Mouse (Mus musculus) ovary, postnatal 10 days (tissue): ENCODE measurements around the gene Samhd1.

ENCODE experiments used
- DNase-seq: peaks from one replicate; pipeline ENCODE4 v3.0.0; 2022; ENCODE audit warnings: low spot score

Gene Samhd1

DNA sequence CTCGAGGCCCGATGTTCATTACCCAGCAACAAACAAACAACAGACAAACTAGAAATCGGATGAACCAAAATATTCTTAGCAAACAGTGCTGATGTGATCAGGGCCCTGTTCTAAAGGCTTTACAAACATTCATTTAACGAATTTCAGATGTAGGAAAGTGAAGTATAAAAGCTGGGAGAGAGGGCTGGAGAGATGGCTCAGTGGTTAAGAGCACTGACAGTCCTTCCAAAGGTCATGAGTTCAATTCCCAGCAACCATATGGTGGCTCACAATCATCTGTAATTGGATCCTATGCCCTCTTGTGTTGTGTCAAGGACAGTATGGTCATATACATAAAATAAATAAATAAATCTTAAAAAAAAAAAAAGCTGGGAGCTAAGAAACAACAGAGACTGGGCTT lies 1.1 kb upstream of the Samhd1 start:
- DNase-seq: no peak

DNA sequence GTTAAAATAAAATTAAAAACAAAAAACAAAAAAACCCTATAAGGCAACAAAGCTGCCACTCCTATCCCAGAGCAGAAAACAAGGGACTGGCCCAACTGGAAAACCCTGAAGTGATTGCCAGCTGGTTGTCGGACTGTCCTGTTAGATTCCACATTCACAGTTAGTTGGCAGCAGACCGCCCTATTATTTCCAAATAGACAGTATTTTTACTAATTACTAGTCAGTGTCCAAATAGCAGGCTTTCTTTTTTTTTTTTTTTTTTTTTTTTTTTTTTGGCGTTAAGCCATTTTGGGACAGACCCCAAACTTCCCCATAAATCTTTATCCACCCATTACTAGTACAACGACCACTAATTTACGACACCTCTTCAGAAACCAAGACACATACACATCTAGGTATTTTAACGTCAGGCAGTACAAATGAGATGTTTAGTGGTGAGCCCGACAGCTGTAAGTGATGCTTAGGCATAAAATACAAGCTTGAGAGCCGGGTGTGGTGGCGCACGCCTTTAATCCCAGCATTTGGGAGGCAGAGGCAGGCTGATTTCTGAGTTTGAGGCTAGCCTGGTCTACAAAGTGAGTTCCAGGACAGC lies 560 bp upstream of the Samhd1 start:
- no peak for DNase-seq

DNA sequence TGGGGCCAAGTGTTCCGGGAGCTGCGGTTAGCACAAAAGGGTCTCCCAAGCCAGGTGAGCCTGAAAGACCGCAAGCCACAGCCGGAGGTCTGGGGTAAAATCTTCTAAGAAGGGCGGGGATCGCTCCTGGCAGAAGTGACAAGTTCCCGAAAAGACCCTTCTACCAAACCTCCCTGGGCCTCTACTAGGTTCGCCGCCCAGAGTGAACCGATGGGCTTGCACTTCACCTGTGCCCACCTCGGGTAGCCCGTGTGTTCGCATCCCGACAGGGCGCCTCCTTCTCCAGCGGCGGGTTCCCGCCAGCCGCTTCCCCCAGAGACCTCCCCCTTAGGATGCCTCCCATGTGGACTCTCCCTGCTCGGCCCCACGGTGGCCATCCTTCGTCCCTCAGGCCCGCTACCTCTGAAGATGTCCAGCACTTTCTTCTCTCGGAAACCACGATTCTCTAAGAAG lies 560 bp downstream of the Samhd1 start:
- DNase-seq: no peak

DNA sequence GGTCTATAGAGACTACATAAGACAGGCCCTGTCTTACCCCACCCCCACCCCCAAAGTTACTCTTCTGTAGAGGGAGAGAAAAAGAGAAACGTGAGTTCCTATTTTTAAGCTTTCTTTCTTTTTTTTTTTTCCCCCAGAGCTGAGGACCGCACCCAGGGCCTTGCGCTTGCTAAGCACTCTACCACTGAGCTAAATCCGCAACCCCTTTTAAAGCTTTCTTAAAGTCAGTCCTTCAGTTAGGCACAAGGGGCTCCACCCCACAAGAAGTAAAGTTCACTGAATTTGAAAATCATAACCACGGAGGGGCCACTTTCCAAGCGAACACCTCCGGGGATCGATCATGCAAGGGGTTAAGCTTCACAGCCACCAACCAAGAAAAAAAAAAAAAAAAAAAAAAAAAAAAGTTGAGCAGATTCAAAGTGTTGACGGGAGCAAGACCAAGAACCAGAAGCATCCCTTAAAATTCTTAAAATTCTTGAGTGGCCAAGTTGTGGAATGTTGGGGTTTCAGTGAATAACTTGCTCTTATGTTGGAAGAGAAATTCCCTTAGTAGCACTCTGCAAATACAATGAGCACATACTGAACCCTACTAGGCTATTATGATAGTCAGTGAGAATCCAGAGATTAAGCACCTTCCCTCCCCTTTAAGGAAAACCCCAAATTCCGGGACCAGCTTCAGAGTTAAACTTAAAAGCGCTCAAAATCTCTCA lies 1.1 kb downstream of the Samhd1 start:
- no peak for DNase-seq

DNA sequence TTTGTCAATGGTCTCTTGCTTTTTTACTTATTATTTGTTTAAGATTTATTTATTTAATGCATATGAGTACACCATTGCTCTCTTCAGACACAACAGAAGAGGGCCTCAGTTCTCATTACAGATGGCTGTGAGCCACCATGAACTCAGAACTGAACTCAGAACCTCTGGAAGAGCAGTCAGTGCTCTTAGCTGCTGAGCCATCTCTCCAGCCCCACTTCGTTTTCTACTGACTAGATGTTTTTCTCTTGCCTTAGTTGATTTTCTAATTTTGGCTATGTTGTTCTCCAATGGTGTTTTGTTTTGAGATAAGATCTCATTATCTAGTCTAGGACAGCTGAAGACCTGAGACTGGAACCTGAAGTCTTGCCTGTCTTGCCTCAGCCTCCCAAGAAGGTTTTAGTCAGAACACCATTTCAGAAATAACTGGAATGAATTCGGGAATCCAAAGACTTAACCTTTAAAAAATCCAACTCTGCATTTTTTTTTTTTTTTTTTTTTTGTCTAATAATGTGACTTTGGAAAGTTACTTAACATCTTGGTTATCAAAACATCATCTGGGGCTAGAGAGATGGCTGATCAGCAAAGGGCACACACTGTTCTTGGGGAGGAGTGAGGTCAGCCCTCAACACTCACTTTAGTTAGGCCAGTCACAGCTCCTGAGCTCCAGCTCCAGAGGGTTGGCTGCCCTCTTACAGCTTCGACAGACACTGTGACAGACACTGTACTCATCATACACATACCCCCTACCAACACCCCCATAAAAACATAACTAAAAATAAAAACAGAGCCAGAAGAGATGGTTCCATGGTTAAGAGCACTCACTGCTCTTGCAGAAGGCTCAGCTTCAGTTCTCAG lies 2.2 kb downstream of the Samhd1 start:
- no peak for DNase-seq

DNA sequence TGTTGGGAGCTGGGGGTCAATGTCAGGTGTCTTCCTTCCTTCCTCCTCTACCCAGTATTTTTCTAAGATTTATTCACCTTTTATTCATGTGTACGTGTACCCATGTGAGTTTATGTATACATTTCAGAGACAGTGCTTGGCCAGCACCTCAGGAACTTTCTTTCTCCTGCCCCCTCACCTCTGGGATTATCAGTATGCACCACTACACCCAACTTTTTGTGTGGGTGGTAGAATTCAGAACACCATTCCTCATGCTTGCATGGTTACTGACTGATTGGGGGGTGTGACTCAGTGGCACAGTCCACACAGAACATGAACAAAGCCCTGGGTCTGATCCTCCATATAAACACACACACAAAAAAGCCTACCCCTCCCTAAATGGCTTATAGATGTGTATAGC lies 3.0 kb downstream of the Samhd1 start:
- no peak for DNase-seq

DNA sequence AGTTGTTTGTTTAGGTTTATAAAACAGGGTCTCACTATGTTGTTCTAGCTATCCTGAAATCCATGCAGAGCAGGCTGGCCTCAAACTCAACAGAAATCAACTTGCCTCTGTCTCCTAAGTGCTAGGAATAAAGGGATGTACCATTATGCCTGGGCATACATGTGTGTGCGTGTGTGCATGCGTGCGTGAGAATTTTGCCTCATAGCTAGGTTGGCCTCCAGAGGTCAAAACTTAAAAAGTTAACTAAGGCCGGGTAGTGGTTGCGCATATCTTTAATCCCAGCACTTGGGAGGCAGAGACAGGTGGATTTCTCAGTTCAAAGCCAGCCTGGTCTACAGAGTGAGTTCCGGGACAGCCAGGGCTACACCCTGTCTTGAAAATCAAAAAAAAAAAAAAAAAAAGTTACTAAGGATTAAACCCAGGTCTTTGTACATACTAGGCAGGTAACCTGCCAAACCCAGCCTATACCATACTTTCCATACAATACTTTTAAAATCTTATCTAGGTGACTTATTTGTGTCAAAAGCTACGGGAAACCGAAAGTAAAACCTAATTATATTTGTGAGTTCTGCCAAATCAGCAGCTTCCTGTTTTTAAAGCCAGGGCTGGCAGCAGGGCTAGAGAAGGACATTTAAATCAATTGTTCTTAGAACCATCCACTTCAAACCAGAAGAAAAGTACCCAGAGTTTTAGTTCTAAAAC lies 4.1 kb downstream of the Samhd1 start:
- no peak for DNase-seq

DNA sequence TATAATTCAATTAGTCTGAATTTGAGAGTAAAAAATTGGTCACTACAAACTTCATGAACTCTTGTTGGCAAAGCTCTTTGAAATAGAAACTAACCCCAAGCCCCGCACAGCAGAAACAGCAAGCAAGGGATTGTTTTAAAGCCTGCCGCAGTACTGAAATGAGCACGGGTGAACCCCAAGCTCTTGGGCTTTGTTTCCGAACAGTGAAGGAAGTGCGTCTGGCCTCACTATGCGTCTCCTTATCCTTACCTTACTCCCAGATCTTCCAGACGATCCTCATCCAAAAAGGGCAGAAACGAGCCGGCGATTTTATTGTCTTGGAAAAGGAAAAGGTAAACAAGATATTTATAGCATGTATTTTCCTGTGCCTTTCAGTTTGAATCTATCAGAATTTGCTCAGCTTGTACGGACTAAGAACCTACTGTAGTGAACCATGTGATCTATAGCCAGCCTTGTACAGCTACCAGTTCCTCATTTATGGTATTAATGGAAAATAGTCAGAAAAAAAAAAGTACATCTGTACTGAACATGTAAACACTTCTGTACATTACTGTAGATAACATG lies 5.4 kb downstream of the Samhd1 start:
- DNase-seq: no peak

DNA sequence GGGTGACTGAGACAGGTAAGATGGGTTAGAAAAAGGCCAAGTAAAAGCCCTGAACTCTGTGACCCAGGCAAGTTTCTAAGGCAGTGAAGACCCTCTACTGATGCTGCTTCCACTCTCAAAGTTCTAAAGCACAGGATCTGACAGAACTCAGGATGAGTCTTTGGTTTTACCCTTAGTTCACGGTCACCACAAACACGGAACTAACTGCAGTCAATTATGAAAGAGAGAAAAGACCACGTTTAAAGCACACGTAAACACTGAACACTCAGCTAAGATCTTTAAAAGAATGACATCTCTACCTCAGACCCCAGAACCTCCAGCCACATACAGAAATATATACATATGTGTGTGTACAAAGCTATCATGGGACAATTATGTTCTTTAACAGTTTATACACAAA lies 6.0 kb downstream of the Samhd1 start:
- no peak for DNase-seq

DNA sequence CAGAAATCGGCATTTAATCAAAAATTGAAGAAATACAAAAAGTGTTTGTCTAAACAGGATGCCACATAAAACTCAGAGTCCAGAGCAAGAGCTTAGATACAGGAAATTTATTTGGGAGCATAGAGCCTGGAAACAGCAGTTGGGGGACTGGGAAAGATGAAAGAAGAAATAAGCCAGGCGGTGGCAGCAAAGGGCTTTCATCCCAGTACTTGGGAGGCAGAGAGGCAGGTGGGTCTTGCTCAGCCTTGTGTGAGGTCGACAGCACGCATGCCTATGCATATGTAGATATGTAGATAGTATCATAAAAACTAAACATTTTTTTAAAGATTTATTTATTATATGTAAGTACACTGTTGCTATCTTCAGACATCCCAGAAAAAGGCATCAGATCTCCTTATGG lies 7.0 kb downstream of the Samhd1 start:
- DNase-seq: no peak

DNA sequence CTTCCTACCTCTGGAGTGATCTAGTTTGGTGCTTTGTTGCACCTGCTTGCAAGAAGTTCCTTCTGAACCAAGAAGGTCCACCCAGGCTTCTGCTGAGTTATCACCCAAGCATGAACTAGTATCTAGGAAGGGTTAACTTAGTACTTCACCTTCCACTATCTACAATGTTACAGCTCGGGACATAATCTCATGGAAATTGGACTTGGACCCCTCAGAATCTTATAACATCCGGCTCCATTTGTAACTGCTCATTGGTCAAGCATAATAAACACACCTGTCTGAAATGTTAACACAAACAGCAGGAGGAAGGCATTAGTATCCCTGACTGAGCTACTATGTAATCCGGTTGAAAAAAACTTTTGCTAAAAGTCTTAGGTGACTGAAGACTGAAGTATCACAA lies 7.7 kb downstream of the Samhd1 start:
- DNase-seq: no peak

DNA sequence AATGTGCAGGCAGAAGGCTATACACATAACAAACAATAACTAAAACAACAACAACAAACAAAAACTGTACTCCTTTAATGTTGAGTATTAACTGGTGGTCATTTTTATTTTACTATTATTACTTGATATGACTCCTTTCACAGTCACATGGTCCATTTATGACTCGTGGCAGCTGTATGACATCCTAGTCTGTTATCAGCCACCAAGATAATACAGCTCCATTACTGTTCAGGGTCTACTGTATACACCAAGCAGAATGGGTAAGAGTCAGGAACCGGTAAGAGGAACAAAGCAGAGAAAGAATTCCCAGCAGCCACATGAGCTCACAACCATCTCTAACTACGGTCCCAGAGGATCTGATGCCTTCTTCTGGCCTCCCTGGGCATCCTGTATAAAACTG lies 9.8 kb downstream of the Samhd1 start:
- DNase-seq: no peak

DNA sequence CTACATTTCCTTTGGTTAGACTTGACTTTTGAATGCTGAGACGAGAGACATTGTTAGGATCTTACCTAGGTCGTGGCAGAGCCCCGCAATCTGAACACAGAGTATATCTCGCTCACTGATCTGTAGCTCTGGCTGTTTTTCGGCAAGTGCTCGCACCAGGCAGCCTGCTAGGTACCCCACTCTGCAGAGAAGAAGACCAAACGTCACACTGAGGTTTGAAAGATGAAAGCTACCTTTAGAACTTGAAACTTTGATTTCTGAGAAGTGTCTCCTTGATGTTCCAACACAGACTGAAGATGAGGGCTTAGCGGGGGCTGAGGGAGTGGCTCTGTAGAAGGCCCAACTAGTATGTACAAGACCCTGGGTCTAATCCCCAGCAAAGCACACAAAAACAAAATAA lies 13.3 kb downstream of the Samhd1 start:
- DNase-seq: no peak

DNA sequence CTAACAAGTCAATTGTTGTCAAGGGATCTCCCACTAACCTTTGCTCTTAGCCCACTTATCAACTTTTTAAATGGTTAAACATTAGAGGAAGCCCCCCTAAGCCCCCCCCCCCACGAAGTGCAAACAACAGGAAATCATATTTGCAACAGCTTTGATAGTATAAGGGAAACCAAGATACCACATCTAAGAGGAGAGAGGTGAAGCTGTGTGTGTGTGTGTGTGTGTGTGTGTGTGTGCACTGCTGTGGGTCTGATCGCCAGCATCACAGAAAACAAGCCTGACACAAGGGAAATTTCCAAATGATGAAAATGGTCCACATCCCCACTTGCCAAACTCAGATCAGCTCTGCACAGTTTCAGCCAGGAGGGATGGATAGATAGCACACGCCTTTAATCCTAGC lies 16.0 kb downstream of the Samhd1 start:
- DNase-seq: no peak

DNA sequence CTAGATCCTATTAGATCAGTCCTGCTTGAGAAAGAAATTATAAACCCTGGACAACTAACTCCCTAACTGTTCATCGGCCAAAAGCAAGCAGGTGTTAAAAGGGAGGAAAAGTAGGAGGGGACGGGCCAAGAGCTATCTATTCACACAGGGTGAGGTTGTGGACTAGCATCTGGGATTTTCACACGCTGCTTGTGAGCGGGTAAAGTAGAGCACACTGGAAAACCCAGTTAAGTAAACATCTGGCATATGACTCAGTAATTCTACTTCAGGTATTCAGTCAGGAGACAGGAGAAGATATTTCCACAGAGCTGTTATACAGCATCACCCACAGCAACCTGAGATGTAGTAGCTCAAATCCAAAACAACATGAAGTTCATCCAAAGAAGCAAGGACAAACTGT lies 16.5 kb downstream of the Samhd1 start:
- no peak for DNase-seq

DNA sequence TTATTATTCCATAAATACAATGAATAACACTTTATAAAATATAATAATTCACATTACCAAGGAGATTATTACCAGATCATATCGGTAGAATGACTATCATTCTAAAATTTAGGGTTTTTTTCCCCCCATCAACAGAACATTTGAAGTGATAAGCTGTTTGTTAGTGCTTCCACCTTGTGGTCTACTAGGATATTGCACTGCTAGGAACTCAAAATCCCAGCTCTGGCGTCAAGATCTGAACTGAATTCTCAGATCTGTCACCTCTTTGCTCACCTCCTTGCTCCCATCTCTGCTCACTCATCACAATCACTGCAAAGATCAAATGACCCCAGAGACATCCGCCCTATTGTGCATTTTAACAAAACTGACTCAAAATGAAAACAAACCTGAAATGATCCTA lies 18.1 kb downstream of the Samhd1 start:
- no peak for DNase-seq

DNA sequence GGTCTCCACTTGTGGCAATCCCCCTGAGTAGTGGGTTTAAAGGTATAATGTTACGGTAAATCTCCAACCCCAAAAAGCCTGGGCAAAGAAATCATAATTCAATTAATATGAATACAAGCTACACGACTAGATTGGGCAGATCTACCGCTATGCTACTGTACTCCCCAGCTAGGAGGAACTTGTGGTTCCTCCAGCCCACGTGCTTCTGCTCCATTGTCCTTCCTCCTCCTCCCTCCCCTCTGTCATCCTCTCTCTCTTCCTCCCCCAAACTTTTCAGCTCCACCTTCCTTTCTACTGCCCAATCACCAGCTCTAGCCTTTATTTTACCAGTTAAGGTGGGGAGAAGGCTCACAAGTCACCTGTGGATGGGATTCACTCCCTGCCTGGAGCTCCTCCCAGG lies 26.8 kb downstream of the Samhd1 start:
- no peak for DNase-seq

DNA sequence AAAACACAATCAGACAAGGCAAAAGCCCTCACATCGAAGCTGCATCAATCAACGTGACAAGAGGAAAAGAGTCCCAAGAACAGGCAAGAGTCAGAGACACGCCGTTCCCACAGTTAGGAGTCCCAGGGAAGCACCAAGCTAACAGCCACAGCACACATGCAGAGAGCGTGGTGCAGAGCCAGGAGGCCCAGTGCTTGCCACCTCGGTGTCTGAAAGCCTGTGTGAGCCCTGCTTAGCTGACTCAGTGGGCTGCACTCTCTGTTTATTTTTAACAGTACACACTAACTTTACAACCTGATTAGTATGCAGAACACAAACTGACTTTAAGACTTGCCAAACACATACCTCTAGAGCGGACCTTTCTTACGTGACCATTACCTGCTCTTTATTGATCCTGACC lies 30.6 kb downstream of the Samhd1 start:
- DNase-seq: no peak

DNA sequence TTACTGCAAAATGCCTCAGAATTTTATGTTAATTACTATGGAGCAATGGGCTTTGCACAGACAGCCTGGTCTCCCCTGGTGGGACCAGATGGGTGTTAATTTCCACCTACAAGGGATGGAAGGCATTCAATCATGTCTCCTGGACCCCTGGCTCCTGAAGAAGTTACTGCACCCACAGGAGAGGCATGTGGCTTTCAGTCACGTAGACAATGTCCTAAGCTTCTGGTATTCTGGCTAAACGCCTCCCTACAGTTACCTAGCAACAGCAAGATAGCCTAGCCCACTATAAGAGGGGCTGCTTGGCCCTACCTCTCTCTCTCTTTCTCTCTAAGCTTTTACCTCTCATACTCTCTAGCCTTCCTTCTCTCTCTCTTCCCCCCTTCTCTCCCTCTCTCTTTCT lies 32.8 kb downstream of the Samhd1 start:
- DNase-seq: no peak

DNA sequence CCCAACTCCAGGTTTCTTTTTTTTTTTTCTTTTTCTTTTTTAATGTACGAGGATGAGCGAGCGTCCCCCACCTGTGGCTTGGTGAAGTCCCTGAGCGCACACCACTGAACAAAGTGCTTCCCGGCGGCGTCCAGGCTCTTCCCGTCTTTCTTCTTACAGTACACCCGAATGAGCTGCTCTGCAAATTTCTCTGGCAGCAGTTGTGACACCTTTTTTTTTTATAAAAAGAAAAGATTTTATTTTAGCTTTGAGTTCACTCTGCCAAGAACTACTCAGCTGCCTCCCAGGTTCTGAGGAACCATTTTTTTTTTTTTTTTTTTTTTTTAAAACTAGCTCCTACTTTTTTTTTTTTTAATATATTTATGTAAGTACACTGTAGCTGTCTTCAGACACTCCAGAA lies 33.4 kb downstream of the Samhd1 start:
- no peak for DNase-seq

DNA sequence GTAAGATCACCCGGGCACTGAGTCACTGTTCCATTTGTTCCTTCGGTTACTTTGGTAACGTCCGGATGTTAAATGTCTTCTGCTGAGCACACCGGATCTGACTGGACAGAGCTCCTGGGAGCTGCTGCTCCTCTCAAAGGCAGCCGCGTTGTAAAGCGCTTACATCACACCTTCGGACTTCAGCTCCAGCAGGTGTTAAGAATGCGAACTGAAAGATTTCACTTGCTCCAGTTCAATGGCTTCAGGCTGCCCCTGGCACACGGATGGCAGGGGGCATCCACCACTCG lies 34.8 kb downstream of the Samhd1 start:
- no peak for DNase-seq

DNA sequence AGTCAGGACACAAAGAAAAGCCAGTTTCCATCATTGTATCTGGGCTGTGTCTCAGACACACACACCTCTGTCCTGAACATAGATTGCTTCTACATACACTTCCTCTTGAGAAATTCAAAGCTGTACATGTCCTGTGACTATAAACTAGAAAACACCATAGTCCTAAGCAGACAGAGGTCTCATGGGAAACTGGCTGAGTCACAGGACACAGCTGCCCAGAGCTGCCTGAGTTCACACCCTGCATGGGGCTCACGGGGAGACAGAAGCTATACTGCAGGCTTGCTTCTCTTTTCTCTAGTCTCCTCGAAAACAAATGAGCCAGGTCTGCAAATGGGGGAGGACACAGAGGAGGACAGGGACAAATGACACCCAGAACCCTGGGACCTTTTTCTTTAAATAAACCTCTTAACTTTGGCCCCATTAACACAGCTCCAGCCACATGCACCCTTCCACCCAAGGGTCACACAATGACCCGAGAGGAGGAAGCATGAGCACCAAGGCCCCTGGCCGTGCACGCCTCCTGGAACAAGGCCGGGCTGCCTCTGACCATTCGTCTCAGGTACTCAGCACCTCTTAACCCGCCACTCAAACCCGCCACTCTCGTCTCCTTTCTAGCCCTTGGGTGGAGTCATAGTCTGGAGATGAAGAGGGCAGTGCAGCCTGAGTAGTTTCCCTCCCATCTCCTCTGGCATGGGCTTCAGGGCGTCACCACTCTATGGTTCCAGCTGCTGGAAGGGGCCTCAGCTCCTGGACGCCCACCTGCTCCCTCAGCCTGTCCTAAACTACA lies 35.3 kb downstream of the Samhd1 start:
- no peak for DNase-seq
